Mouse (Mus musculus) gastrocnemius, adult 2 months (tissue): ENCODE data around the gene Xrcc4. TPM values are rescaled to one million over a fixed set of nuclear protein-coding genes. Genes with fewer than 3 reads are reported as not detected.
"Not testable (repeated sequence)": the region's sequence is repeated elsewhere in the genome, so short reads cannot be mapped to it uniquely, and the experiment has no call there.

Source experiments
- DNase-seq: peaks from one replicate; pipeline ENCODE4 v3.0.0; 2022
- H3K27ac ChIP-seq: fragments of 200-600 bp; 2 replicates; pipeline ENCODE4 v1.8.1; 2022; ENCODE audit warnings: mild to moderate bottlenecking
- H3K4me3 ChIP-seq: fragments of 200-600 bp; 2 replicates; pipeline ENCODE4 v1.8.1; 2022; ENCODE audit warnings: mild to moderate bottlenecking, moderate library complexity
- CTCF ChIP-seq: fragments of 200-600 bp; IDR thresholded peaks from 2 replicates; pipeline ENCODE4 v1.8.1; 2022; ENCODE audit warnings: antibody characterized with exemption, mild to moderate bottlenecking, moderate library complexity
- intact Hi-C: fragments of 180-260 bp; cut with DNase I; formaldehyde crosslinking; loops from one replicate; pipeline ENCODE4 v1.15.1; 2025
- long read RNA-seq, 2 experiments: library from polyadenylated mRNA; stranded (forward); transcript quantifications; one replicate each; pipeline ENCODE4 v2.0.0; 2021
- total RNA-seq, 2 experiments: library from RNA; stranded (reverse); gene quantifications; 2 replicates each; pipeline ENCODE4 v1.2.3; 2021

Xrcc4 gene
- 1 to 10 TPM; 8.0 to 8.1 TPM for total RNA-seq
- long read RNA-seq, experiment 1, transcript Xrcc4-201 (8 exons, 1,540 nt) = major isoform, 5 of 6 reads
- long read RNA-seq, experiment 1, partial matches to known transcripts = 1 of 6 reads
- long read RNA-seq, experiment 1, other reads (novel, unspliced or antisense) = 0 of 6 reads
- long read RNA-seq, experiment 2, transcript Xrcc4-201 (8 exons, 1,540 nt) = major isoform, 13 of 16 reads
- long read RNA-seq, experiment 2, partial matches to known transcripts = 0 of 16 reads
- long read RNA-seq, experiment 2, other reads (novel, unspliced or antisense) = 3 of 16 reads

GRCm38 (mm10) chr13:90088962-90089824 is at the start of gene Xrcc4, which contains the start of gene Tmem167:
Xrcc4 (minus strand) TSS chr13:90089608.
Tmem167 (plus strand) TSS chr13:90089123.
- H3K4me3 ChIP-seq = peak within 1 kb of the TSS; percentile 90
- DNase-seq = peak; percentile 99
- 0 out of 2 replicates have a peak, but pooled peaks have one; percentile 2 for TF ChIP-seq CTCF
- intact Hi-C loops = no loop called here
- H3K27ac ChIP-seq = peak within 1 kb of the TSS; percentile 95

- no peak overlapping the region for H3K4me3 ChIP-seq
- intact Hi-C loops = no loop called here
- DNase-seq = peak; percentile 39
- TF ChIP-seq CTCF = no peak
- H3K27ac ChIP-seq = no peak overlapping the region
Observed at GRCm38 (mm10) chr13:90136156-90136910, 46.9 kb upstream of the Xrcc4 start.

- Histone ChIP-seq H3K4me3 (no peak overlapping the region), H3K27ac (no peak overlapping the region)
- DNase-seq = no peak
- TF ChIP-seq CTCF = no peak
- intact Hi-C loops = no loop called here
Observed at GRCm38 (mm10) chr13:90111681-90112080, 22.3 kb upstream of the Xrcc4 start.

GRCm38 (mm10) chr13:90108746-90109145 is 19.3 kb upstream of the Xrcc4 start:
- DNase-seq, H3K4me3 ChIP-seq, intact Hi-C loops, H3K27ac ChIP-seq: not testable (repeated sequence)

GRCm38 (mm10) chr13:90106139-90106538 is 16.7 kb upstream of the Xrcc4 start:
- no peak for TF ChIP-seq CTCF
- Histone ChIP-seq H3K4me3 (no peak overlapping the region), H3K27ac (no peak overlapping the region)
- no peak for DNase-seq
- intact Hi-C loops = no loop called here

GRCm38 (mm10) chr13:90101514-90101913 is 12.1 kb upstream of the Xrcc4 start:
- Histone ChIP-seq H3K4me3 (no peak overlapping the region), H3K27ac (no peak overlapping the region)
- TF ChIP-seq CTCF = no peak
- DNase-seq = no peak
- intact Hi-C loops = no loop called here

- Histone ChIP-seq H3K4me3 (peak overlapping the region; percentile 90), H3K27ac (peak overlapping the region; percentile 95)
- no peak for TF ChIP-seq CTCF
- intact Hi-C loops = loop anchor here (10.0 kb wide), 1 partner anchor 345 kb away; the partner anchor contains the start of gene Vcan
- no peak for DNase-seq
Observed at GRCm38 (mm10) chr13:90089825-90090183, 396 bp upstream of the Xrcc4 start.

- H3K27ac ChIP-seq = no peak overlapping the region
- TF ChIP-seq CTCF = no peak
- H3K4me3 ChIP-seq = no peak overlapping the region
- DNase-seq = no peak
- intact Hi-C loops = no loop called here
Observed at GRCm38 (mm10) chr13:90061877-90062276, 27.5 kb downstream of the Xrcc4 start.

GRCm38 (mm10) chr13:90052408-90052807 is 37.0 kb downstream of the Xrcc4 start:
- TF ChIP-seq CTCF = no peak
- intact Hi-C loops = no loop called here
- DNase-seq = no peak
- H3K4me3 ChIP-seq = no peak overlapping the region
- no peak overlapping the region for H3K27ac ChIP-seq

- no peak for DNase-seq
- Histone ChIP-seq H3K27ac (no peak overlapping the region), H3K4me3 (no peak overlapping the region)
- intact Hi-C loops = no loop called here
- TF ChIP-seq CTCF = peak; percentile 20
Observed at GRCm38 (mm10) chr13:90051735-90052134, 37.7 kb downstream of the Xrcc4 start.

GRCm38 (mm10) chr13:90039613-90040012 is 49.8 kb downstream of the Xrcc4 start:
- Histone ChIP-seq H3K4me3 (no peak overlapping the region), H3K27ac (no peak overlapping the region)
- TF ChIP-seq CTCF = no peak
- intact Hi-C loops = no loop called here
- no peak for DNase-seq

GRCm38 (mm10) chr13:90032977-90033376 is 56.4 kb downstream of the Xrcc4 start:
- H3K27ac ChIP-seq = no peak overlapping the region
- no peak for DNase-seq
- no peak for TF ChIP-seq CTCF
- H3K4me3 ChIP-seq = no peak overlapping the region
- intact Hi-C loops = no loop called here

- intact Hi-C loops = no loop called here
Observed at GRCm38 (mm10) chr13:90032523-90032922, 56.9 kb downstream of the Xrcc4 start.

More at GRCm38 (mm10) chr13:90032523-90032922, 56.9 kb downstream of the Xrcc4 start:
- Histone ChIP-seq H3K27ac (no peak overlapping the region), H3K4me3 (no peak overlapping the region)
- DNase-seq = no peak
- no peak for TF ChIP-seq CTCF
